Mouse (Mus musculus): ENCODE results near the gene Hist1h3f. TPM values are rescaled to one million over a fixed set of nuclear protein-coding genes. Genes with fewer than 3 reads are reported as not detected.

The Hist1h3f gene
- polyA plus RNA-seq, 1 experiment from 2014 or later, result 0.94 TPM

- H3K4me1 ChIP-seq (ENCODE audit: control insufficient read depth, insufficient read depth, low read length), result peaks cover 12% of the 10 kb centered on the region; the same call in 1 of the 2 replicates
- H3K4me2 ChIP-seq (replicated peaks; ENCODE audit: low read depth, low read length), result peak overlapping the region; percentile 60
- peak overlapping the region; percentile 42 for H3K4me3 ChIP-seq (ENCODE audit: low read depth, low read length)
- peak overlapping the region; percentile 69 for H3K9ac ChIP-seq (replicated peaks; ENCODE audit: low read depth, low read length)
- 33% methylated on average over 6 of the region's 6 CpGs for WGBS
- no peaks in the 10 kb centered on the region for H3K9me3 ChIP-seq (ENCODE audit: control insufficient read depth, low read depth, low read length)
- H3K36me3 ChIP-seq (ENCODE audit: control insufficient read depth, insufficient read depth, low read length), result no peaks in the 10 kb centered on the region
- ATAC-seq (ENCODE audit: insufficient number of reproducible peaks, insufficient read depth, low FRiP score, low read depth), result no peak
- H3K27ac ChIP-seq (ENCODE audit: low read length), result peak overlapping the region; percentile 84
- no peaks in the 10 kb centered on the region for H3K27me3 ChIP-seq (ENCODE audit: control insufficient read depth, insufficient read depth, low read length)
Observed at GRCm38 (mm10) chr13:23576906-23577639, 33.2 kb downstream of the Hist1h3f start.

GRCm38 (mm10) chr13:23577835-23578234 is 34.0 kb downstream of the Hist1h3f start:
- Histone ChIP-seq H3K9me3 (ENCODE audit: control insufficient read depth, low read depth, low read length) (no peaks in the 10 kb centered on the region), H3K4me2 (replicated peaks; ENCODE audit: low read depth, low read length) (no peak overlapping the region), H3K4me3 (ENCODE audit: low read depth, low read length) (no peak overlapping the region), H3K36me3 (ENCODE audit: control insufficient read depth, insufficient read depth, low read length) (no peaks in the 10 kb centered on the region), H3K9ac (replicated peaks; ENCODE audit: low read depth, low read length) (no peak overlapping the region), H3K27ac (ENCODE audit: low read length) (no peak overlapping the region), H3K27me3 (ENCODE audit: control insufficient read depth, insufficient read depth, low read length) (no peaks in the 10 kb centered on the region), H3K4me1 (ENCODE audit: control insufficient read depth, insufficient read depth, low read length) (peaks cover 20% of the 10 kb centered on the region; the same call in 1 of the 2 replicates)
- ATAC-seq (ENCODE audit: insufficient number of reproducible peaks, insufficient read depth, low FRiP score, low read depth), result no peak
- 88% methylated on average over 1 of the region's 1 CpGs for WGBS

DNA sequence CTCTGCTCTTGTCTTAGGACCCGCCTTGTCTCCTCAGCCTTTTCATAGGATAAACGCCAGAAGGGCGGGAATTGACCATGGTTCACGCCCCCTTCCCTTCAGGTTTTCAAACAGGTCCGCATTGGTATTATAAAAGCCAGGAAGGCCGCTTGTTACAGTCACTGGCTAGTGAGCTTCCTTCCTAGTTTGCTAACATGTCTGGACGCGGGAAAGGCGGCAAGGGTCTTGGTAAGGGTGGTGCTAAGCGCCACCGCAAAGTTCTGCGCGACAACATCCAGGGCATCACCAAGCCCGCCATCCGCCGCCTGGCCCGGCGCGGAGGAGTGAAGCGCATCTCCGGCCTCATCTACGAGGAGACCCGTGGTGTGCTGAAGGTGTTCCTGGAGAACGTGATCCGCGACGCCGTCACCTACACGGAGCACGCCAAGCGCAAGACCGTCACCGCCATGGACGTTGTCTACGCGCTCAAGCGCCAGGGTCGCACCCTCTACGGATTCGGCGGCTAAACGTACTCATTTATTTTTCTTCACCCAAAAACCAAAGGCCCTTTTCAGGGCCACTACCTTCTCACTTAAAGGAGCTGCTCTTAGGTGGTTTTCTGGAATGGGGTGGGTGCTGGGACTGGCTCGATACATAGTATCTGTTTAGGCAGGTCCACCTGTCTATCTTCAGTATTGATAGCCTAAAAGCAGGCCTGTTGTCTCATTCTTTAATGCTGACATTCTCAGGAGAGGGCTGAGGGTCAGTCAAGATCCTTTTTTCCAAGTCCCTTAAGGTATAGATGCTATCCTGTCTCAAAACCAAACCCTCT is 37.8 kb downstream of the Hist1h3f start, which contains the start of gene Hist1h4d:
Gene Hist1h4d (plus strand): TSS at position 191 of the 811 bp plus-strand sequence.
- Histone ChIP-seq H3K27ac (ENCODE audit: low read length) (peak within 1 kb of the TSS; percentile 96), H3K27me3 (ENCODE audit: control insufficient read depth, insufficient read depth, low read length) (no peaks in the 10 kb centered on the region), H3K4me2 (replicated peaks; ENCODE audit: low read depth, low read length) (peak within 1 kb of the TSS; percentile 83), H3K36me3 (ENCODE audit: control insufficient read depth, insufficient read depth, low read length) (no peaks in the 10 kb centered on the region), H3K4me1 (ENCODE audit: control insufficient read depth, insufficient read depth, low read length) (peaks cover 28% of the 10 kb centered on the region; the same call in 1 of the 2 replicates), H3K9ac (replicated peaks; ENCODE audit: low read depth, low read length) (peak within 1 kb of the TSS; percentile 68), H3K9me3 (ENCODE audit: control insufficient read depth, low read depth, low read length) (no peaks in the 10 kb centered on the region), H3K4me3 (ENCODE audit: low read depth, low read length) (peak within 1 kb of the TSS; percentile 47)
- peak; percentile 88 for ATAC-seq (ENCODE audit: insufficient number of reproducible peaks, insufficient read depth, low FRiP score, low read depth)
- WGBS, result under 1% methylated on average over 43 of the region's 43 CpGs

- WGBS, result 5% methylated on average over 6 of the region's 6 CpGs
- Histone ChIP-seq H3K27me3 (ENCODE audit: control insufficient read depth, insufficient read depth, low read length) (no peaks in the 10 kb centered on the region), H3K9ac (replicated peaks; ENCODE audit: low read depth, low read length) (peak overlapping the region; percentile 68), H3K4me2 (replicated peaks; ENCODE audit: low read depth, low read length) (peak overlapping the region; percentile 83), H3K4me3 (ENCODE audit: low read depth, low read length) (peak overlapping the region; percentile 47), H3K36me3 (ENCODE audit: control insufficient read depth, insufficient read depth, low read length) (no peaks in the 10 kb centered on the region), H3K4me1 (ENCODE audit: control insufficient read depth, insufficient read depth, low read length) (peaks cover 21% of the 10 kb centered on the region; the same call in 1 of the 2 replicates), H3K27ac (ENCODE audit: low read length) (peak overlapping the region; percentile 96), H3K9me3 (ENCODE audit: control insufficient read depth, low read depth, low read length) (no peaks in the 10 kb centered on the region)
- ATAC-seq (ENCODE audit: insufficient number of reproducible peaks, insufficient read depth, low FRiP score, low read depth), result no peak
Observed at GRCm38 (mm10) chr13:23582219-23583056, 38.6 kb downstream of the Hist1h3f start.

- no peak for ATAC-seq (ENCODE audit: insufficient number of reproducible peaks, insufficient read depth, low FRiP score, low read depth)
- H3K4me1 ChIP-seq (ENCODE audit: control insufficient read depth, insufficient read depth, low read length), result peaks cover 21% of the 10 kb centered on the region; the same call in 1 of the 2 replicates
- no peak overlapping the region for H3K4me2 ChIP-seq (replicated peaks; ENCODE audit: low read depth, low read length)
- H3K27me3 ChIP-seq (ENCODE audit: control insufficient read depth, insufficient read depth, low read length), result no peaks in the 10 kb centered on the region
- H3K9ac ChIP-seq (replicated peaks; ENCODE audit: low read depth, low read length), result 0 out of 2 replicates have a peak overlapping the region, but pooled peaks have one; percentile 11
- H3K9me3 ChIP-seq (ENCODE audit: control insufficient read depth, low read depth, low read length), result no peaks in the 10 kb centered on the region
- H3K36me3 ChIP-seq (ENCODE audit: control insufficient read depth, insufficient read depth, low read length), result no peaks in the 10 kb centered on the region
- no peak overlapping the region for H3K4me3 ChIP-seq (ENCODE audit: low read depth, low read length)
- peak overlapping the region; percentile 96; the same call in 1 of the 2 replicates for H3K27ac ChIP-seq (ENCODE audit: low read length)
Observed at GRCm38 (mm10) chr13:23583387-23584068, 39.7 kb downstream of the Hist1h3f start.

- peak overlapping the region; percentile 96 for H3K27ac ChIP-seq (ENCODE audit: low read length)
- H3K4me1 ChIP-seq (ENCODE audit: control insufficient read depth, insufficient read depth, low read length), result peaks cover 21% of the 10 kb centered on the region; the same call in 1 of the 2 replicates
- ATAC-seq (ENCODE audit: insufficient number of reproducible peaks, insufficient read depth, low FRiP score, low read depth), result no peak
Observed at GRCm38 (mm10) chr13:23584331-23584730, 40.5 kb downstream of the Hist1h3f start.

GRCm38 (mm10) chr13:23585029-23585441 is 41.2 kb downstream of the Hist1h3f start:
- peak overlapping the region; percentile 69 for H3K4me2 ChIP-seq (replicated peaks; ENCODE audit: low read depth, low read length)
- peaks cover 21% of the 10 kb centered on the region; the same call in 1 of the 2 replicates for H3K4me1 ChIP-seq (ENCODE audit: control insufficient read depth, insufficient read depth, low read length)
- ATAC-seq (ENCODE audit: insufficient number of reproducible peaks, insufficient read depth, low FRiP score, low read depth), result 0 out of 2 replicates have a peak, but pooled peaks have one; percentile 15
- H3K4me3 ChIP-seq (ENCODE audit: low read depth, low read length), result peak overlapping the region; percentile 38
- under 1% methylated on average over 21 of the region's 21 CpGs for WGBS
- H3K27ac ChIP-seq (ENCODE audit: low read length), result peak overlapping the region; percentile 96
- no peaks in the 10 kb centered on the region for H3K27me3 ChIP-seq (ENCODE audit: control insufficient read depth, insufficient read depth, low read length)
- peak overlapping the region; percentile 60 for H3K9ac ChIP-seq (replicated peaks; ENCODE audit: low read depth, low read length)
- H3K9me3 ChIP-seq (ENCODE audit: control insufficient read depth, low read depth, low read length), result no peaks in the 10 kb centered on the region
- no peaks in the 10 kb centered on the region for H3K36me3 ChIP-seq (ENCODE audit: control insufficient read depth, insufficient read depth, low read length)

More at GRCm38 (mm10) chr13:23584331-23584730, 40.5 kb downstream of the Hist1h3f start:
- H3K4me3 ChIP-seq (ENCODE audit: low read depth, low read length), result peak overlapping the region; percentile 38
- H3K9me3 ChIP-seq (ENCODE audit: control insufficient read depth, low read depth, low read length), result no peaks in the 10 kb centered on the region
- peak overlapping the region; percentile 60 for H3K9ac ChIP-seq (replicated peaks; ENCODE audit: low read depth, low read length)
- no peaks in the 10 kb centered on the region for H3K27me3 ChIP-seq (ENCODE audit: control insufficient read depth, insufficient read depth, low read length)
- peak overlapping the region; percentile 69 for H3K4me2 ChIP-seq (replicated peaks; ENCODE audit: low read depth, low read length)
- H3K36me3 ChIP-seq (ENCODE audit: control insufficient read depth, insufficient read depth, low read length), result no peaks in the 10 kb centered on the region

Measured in stomach, embryonic 14.5 days (tissue).